In genomic region chr6:16931059-16931458, GRCm38 (mm10) we compare ENCODE assay signal across 29 mouse cellular contexts. TPM values are rescaled to one million over a fixed set of nuclear protein-coding genes. Genes with fewer than 3 reads are reported as not detected.
"Had no signal": no experiment of that assay in that cellular context is flagged by ENCODE, and none has a peak within 500 bp of the region (broad histone marks: within the 10 kb centered on the region; RNA-seq: fewer than 3 reads in every experiment).

No protein-coding gene starts in this region.

- H3K27ac ChIP-seq: embryonic facial prominence, embryonic 10.5 days; embryonic facial prominence, embryonic 12.5 days; embryonic facial prominence, embryonic 13.5 days; embryonic facial prominence, embryonic 15.5 days; forebrain, embryonic 10.5 days; forebrain, embryonic 12.5 days; forebrain, embryonic 13.5 days; forebrain, embryonic 15.5 days; gastrocnemius, adult 2 months; heart, adult 2 months had no signal

- H3K36me3 ChIP-seq: embryonic facial prominence, embryonic 10.5 days; embryonic facial prominence, embryonic 12.5 days; embryonic facial prominence, embryonic 13.5 days; embryonic facial prominence, embryonic 15.5 days; forebrain, embryonic 10.5 days; forebrain, embryonic 12.5 days; forebrain, embryonic 15.5 days had no signal

- DNase-seq: cerebellum, adult 2 months; cerebellum, adult 8-10 months; cerebellum, adult 9-10 months; cerebellum, adult 9-11 months; cerebellum, postnatal 10 days; cerebellum, postnatal 14 days; cerebellum, postnatal 36 days; embryo, embryonic 11 days; forebrain, postnatal 0 days; gastrocnemius, adult 2 months; gastrocnemius, postnatal 10 days; gastrocnemius, postnatal 14 days; gastrocnemius, postnatal 25 days; gastrocnemius, postnatal 36 days; heart, adult 11 months; heart, adult 18-20 months; heart, adult 2 months had no signal

- H3K9me3 ChIP-seq: embryonic facial prominence, embryonic 10.5 days; embryonic facial prominence, embryonic 12.5 days; embryonic facial prominence, embryonic 13.5 days; embryonic facial prominence, embryonic 15.5 days; forebrain, embryonic 10.5 days; forebrain, embryonic 12.5 days; forebrain, embryonic 13.5 days; forebrain, embryonic 15.5 days had no signal

- H3K4me3 ChIP-seq: embryonic facial prominence, embryonic 10.5 days; embryonic facial prominence, embryonic 12.5 days; embryonic facial prominence, embryonic 13.5 days; embryonic facial prominence, embryonic 15.5 days; erythroblast, embryonic 14.5 days; forebrain, embryonic 10.5 days; forebrain, embryonic 12.5 days; forebrain, embryonic 13.5 days; forebrain, embryonic 15.5 days; gastrocnemius, adult 2 months; heart, adult 2 months had no signal

- ATAC-seq: forebrain, embryonic 13.5 days; forebrain, embryonic 14.5 days; forebrain, embryonic 15.5 days; forebrain, embryonic 16.5 days; forebrain, postnatal 0 days had no signal

- H3K4me2 ChIP-seq: embryonic facial prominence, embryonic 12.5 days; embryonic facial prominence, embryonic 13.5 days; embryonic facial prominence, embryonic 15.5 days; forebrain, embryonic 12.5 days; forebrain, embryonic 13.5 days; forebrain, embryonic 15.5 days had no signal

- H3K9ac ChIP-seq: embryonic facial prominence, embryonic 12.5 days; embryonic facial prominence, embryonic 13.5 days; embryonic facial prominence, embryonic 15.5 days; forebrain, embryonic 12.5 days; forebrain, embryonic 13.5 days; forebrain, embryonic 15.5 days; forebrain, postnatal 0 days had no signal

- H3K27me3 ChIP-seq: embryonic facial prominence, embryonic 12.5 days; embryonic facial prominence, embryonic 13.5 days; embryonic facial prominence, embryonic 15.5 days; forebrain, embryonic 12.5 days; forebrain, embryonic 13.5 days; forebrain, embryonic 15.5 days had no signal

- H3K4me1 ChIP-seq: embryonic facial prominence, embryonic 10.5 days; embryonic facial prominence, embryonic 12.5 days; embryonic facial prominence, embryonic 13.5 days; embryonic facial prominence, embryonic 15.5 days; forebrain, embryonic 10.5 days; forebrain, embryonic 12.5 days; forebrain, embryonic 13.5 days; forebrain, embryonic 15.5 days had no signal

RNA-seq across cellular contexts. Expression of gene Tfec, which starts 32.8 kb away (rescaled TPM):
- total RNA-seq: gastrocnemius, adult 18-20 months; gastrocnemius, adult 2 months; gastrocnemius, postnatal 36 days had no signal
- polyA plus RNA-seq: cerebellum, adult 2 months; erythroblast, embryonic 14.5 days had no signal
